Mouse (Mus musculus) stomach, postnatal 0 days (tissue): ENCODE measurements at regions not wholly inside any gene's neighbourhood (a gene's known extent, or its start where the extent isn't known, plus 50 kb on each side); places are given as distances from the start of the nearest gene placed in this dataset.

Source experiments
- ATAC-seq: fragments of 200-750 bp; cut with Nextera tagmentation; 2 replicates; pipeline ENCODE4 v1.8.0; 2017; ENCODE audit not compliant: low FRiP score, low TSS enrichment
- DNase-seq: peaks from one replicate; pipeline ENCODE4 v3.0.0-alpha.2; 2016; ENCODE audit warnings: low spot score
- H3K27ac ChIP-seq: fragments of 300-500 bp; sonication (generic); replicated peaks from 2 replicates; pipeline ENCODE4 v1.5.1; 2014; ENCODE audit warnings: mild to moderate bottlenecking, control low read depth
- H3K27me3 ChIP-seq: fragments of 300-500 bp; sonication (generic); 2 replicates; pipeline ENCODE4 v1.6.1; 2014; ENCODE audit warnings: low read length; ENCODE audit not compliant: control insufficient read depth, insufficient read depth
- H3K36me3 ChIP-seq: fragments of 300-500 bp; sonication (generic); 2 replicates; pipeline ENCODE4 v1.6.1; 2014; ENCODE audit warnings: low read length, mixed read lengths; ENCODE audit not compliant: control insufficient read depth, insufficient read depth
- H3K4me1 ChIP-seq: fragments of 300-500 bp; sonication (generic); replicated peaks from 2 replicates; pipeline ENCODE4 v1.6.1; 2014; ENCODE audit warnings: antibody characterized with exemption; ENCODE audit not compliant: control insufficient read depth, insufficient read depth
- H3K4me2 ChIP-seq: fragments of 300-500 bp; sonication (generic); replicated peaks from 2 replicates; pipeline ENCODE4 v1.6.1; 2014; ENCODE audit warnings: low read depth, mild to moderate bottlenecking, control low read depth, moderate library complexity
- H3K4me3 ChIP-seq: fragments of 300-500 bp; sonication (generic); 2 replicates; pipeline ENCODE4 v1.5.1; 2014; ENCODE audit warnings: low read depth, low read length, control low read depth
- H3K9ac ChIP-seq: fragments of 300-500 bp; sonication (generic); 2 replicates; pipeline ENCODE4 v1.6.1; 2014; ENCODE audit warnings: mild to moderate bottlenecking, low read length, control low read depth, mixed read lengths
- H3K9me3 ChIP-seq: fragments of 300-500 bp; sonication (generic); 2 replicates; pipeline ENCODE4 v1.6.1; 2016; ENCODE audit warnings: low read length; ENCODE audit not compliant: control insufficient read depth
- CTCF ChIP-seq: IDR thresholded peaks from 2 replicates; pipeline ENCODE4 v1.5.1; 2016; ENCODE audit warnings: antibody characterized with exemption, low read depth, mild to moderate bottlenecking, moderate library complexity
- EP300 ChIP-seq: optimal IDR thresholded peaks from 2 replicates; pipeline ENCODE3; 2016; ENCODE audit warnings: antibody characterized with exemption
- WGBS: fragments of 180-500 bp; shearing (Covaris S2); extraction: QIAGEN DNeasy Blood & Tissue Kit; methylation state at CpG from one replicate; pipeline ENCODE4 v1.1.7; 2014; 5-methylcytosine and 5-hydroxymethylcytosine counted together

GRCm38 (mm10) chr19:21913005-21913670 is 135.0 kb downstream of the Cemip2 start:
- H3K27me3 ChIP-seq: no peaks in the 10 kb centered on the region
- H3K4me1 ChIP-seq: no peaks in the 10 kb centered on the region
- no peak overlapping the region for H3K27ac ChIP-seq
- H3K4me2 ChIP-seq: no peak overlapping the region
- 64% methylated on average over 8 of the region's 8 CpGs for WGBS
- no peak overlapping the region for H3K9ac ChIP-seq
- TF ChIP-seq CTCF: no peak
- TF ChIP-seq EP300: no peak
- no peaks in the 10 kb centered on the region for H3K9me3 ChIP-seq
- no peak overlapping the region for H3K4me3 ChIP-seq
- H3K36me3 ChIP-seq: no peaks in the 10 kb centered on the region
- no peak for ATAC-seq
- no peak for DNase-seq

GRCm38 (mm10) chr19:21913748-21914611 is 135.8 kb downstream of the Cemip2 start:
- 50% methylated on average over 9 of the region's 9 CpGs for WGBS
- TF ChIP-seq CTCF (no peak), EP300 (no peak)
- Histone ChIP-seq H3K4me3 (no peak overlapping the region), H3K36me3 (no peaks in the 10 kb centered on the region), H3K27ac (no peak overlapping the region), H3K27me3 (no peaks in the 10 kb centered on the region), H3K9ac (no peak overlapping the region), H3K9me3 (no peaks in the 10 kb centered on the region), H3K4me1 (no peaks in the 10 kb centered on the region), H3K4me2 (no peak overlapping the region)
- ATAC-seq: no peak
- no peak for DNase-seq

- H3K36me3 ChIP-seq: no peaks in the 10 kb centered on the region
- H3K9ac ChIP-seq: no peak overlapping the region
- H3K27ac ChIP-seq: no peak overlapping the region
Observed at GRCm38 (mm10) chr19:21914658-21915057, 136.5 kb downstream of the Cemip2 start.

GRCm38 (mm10) chr19:21918113-21918512 is 140.0 kb downstream of the Cemip2 start:
- TF ChIP-seq EP300 (no peak), CTCF (no peak; the same call in 1 of the 2 replicates)
- no peaks in the 10 kb centered on the region for H3K4me1 ChIP-seq
- no peak overlapping the region for H3K4me2 ChIP-seq
- no peak overlapping the region for H3K27ac ChIP-seq
- H3K9me3 ChIP-seq: no peaks in the 10 kb centered on the region
- H3K36me3 ChIP-seq: no peaks in the 10 kb centered on the region
- DNase-seq (no peak), ATAC-seq (no peak)
- H3K9ac ChIP-seq: no peak overlapping the region
- no peak overlapping the region for H3K4me3 ChIP-seq
- WGBS: 82% methylated on average over 4 of the region's 4 CpGs
- no peaks in the 10 kb centered on the region for H3K27me3 ChIP-seq

More at GRCm38 (mm10) chr19:21914658-21915057, 136.5 kb downstream of the Cemip2 start:
- ATAC-seq: no peak
- 42% methylated on average over 3 of the region's 3 CpGs for whole genome bisulfite sequencing
- TF ChIP-seq EP300 (no peak), CTCF (no peak)
- DNase-seq: no peak
- Histone ChIP-seq H3K27me3 (no peaks in the 10 kb centered on the region), H3K4me2 (no peak overlapping the region), H3K4me3 (no peak overlapping the region), H3K4me1 (no peaks in the 10 kb centered on the region), H3K9me3 (no peaks in the 10 kb centered on the region)

- DNase-seq (no peak), ATAC-seq (no peak)
- no peak overlapping the region for H3K4me3 ChIP-seq
- no peak for TF ChIP-seq EP300
- no peak for TF ChIP-seq CTCF
- H3K9me3 ChIP-seq: no peaks in the 10 kb centered on the region
- no peak overlapping the region for H3K9ac ChIP-seq
- H3K27ac ChIP-seq: no peak overlapping the region
- 35% methylated on average over 3 of the region's 3 CpGs for WGBS
- H3K4me2 ChIP-seq: no peak overlapping the region
- H3K4me1 ChIP-seq: no peaks in the 10 kb centered on the region
- no peaks in the 10 kb centered on the region for H3K36me3 ChIP-seq
- no peaks in the 10 kb centered on the region for H3K27me3 ChIP-seq
Observed at GRCm38 (mm10) chr19:21919074-21919473, 140.9 kb downstream of the Cemip2 start.

GRCm38 (mm10) chr19:21940114-21940513 is 162.0 kb downstream of the Cemip2 start:
- TF ChIP-seq CTCF (no peak), EP300 (no peak)

More at GRCm38 (mm10) chr19:21940114-21940513, 162.0 kb downstream of the Cemip2 start:
- H3K9ac ChIP-seq: no peak overlapping the region
- no peak overlapping the region for H3K4me3 ChIP-seq
- DNase-seq (no peak), ATAC-seq (no peak)
- H3K4me1 ChIP-seq: no peaks in the 10 kb centered on the region
- no peak overlapping the region for H3K27ac ChIP-seq
- no peaks in the 10 kb centered on the region for H3K9me3 ChIP-seq
- no peaks in the 10 kb centered on the region for H3K36me3 ChIP-seq
- H3K27me3 ChIP-seq: no peaks in the 10 kb centered on the region
- WGBS: 90% methylated on average over 4 of the region's 4 CpGs
- H3K4me2 ChIP-seq: no peak overlapping the region
